Mouse (Mus musculus): Measurements from ENCODE around the gene Akr1d1.

DNA sequence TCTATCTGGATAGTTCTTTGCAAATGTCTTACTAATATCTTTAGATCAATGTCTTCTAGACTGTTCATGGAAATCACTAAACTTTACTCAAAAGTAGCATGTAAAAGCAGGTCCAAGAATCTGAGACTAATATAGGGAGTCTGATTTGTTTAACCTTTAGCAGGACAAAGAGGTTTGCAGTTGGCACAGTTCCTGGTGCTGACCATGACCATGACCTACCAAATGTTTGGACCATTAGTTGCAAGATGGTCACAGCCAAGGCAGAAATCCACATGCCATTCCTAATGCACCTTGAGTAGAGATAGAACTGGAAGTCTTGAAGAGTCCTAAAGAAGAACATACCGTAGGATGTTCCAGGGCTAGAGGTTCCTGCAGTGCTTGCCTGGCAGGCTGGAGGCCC, 37.4 kb downstream of the Akr1d1 start:
- TF ChIP-seq CTCF (IDR thresholded peaks at IDR 0.05; ENCODE audit: borderline replicate concordance, control insufficient read depth, extremely low read depth, insufficient read depth, low read length, poor library complexity) (no peak), POLR2A (IDR thresholded peaks at IDR 0.05; ENCODE audit: control insufficient read depth, extremely low read depth, insufficient read depth, low read length, poor library complexity) (no peak)
